Mouse (Mus musculus) heart, postnatal 0 days (tissue): ENCODE results near the gene Pask. TPM values are rescaled to one million over a fixed set of nuclear protein-coding genes. Genes with fewer than 3 reads are reported as not detected.

ENCODE experiments used
- ATAC-seq: fragments of 200-750 bp; cut with Nextera tagmentation; 2 replicates; pipeline ENCODE4 v1.8.0; 2017; ENCODE audit warnings: low read depth, moderate number of reproducible peaks, moderate library complexity; ENCODE audit not compliant: insufficient read depth
- DNase-seq: peaks from one replicate; pipeline ENCODE4 v3.0.0-alpha.2; 2016; ENCODE audit warnings: low spot score
- H3K27ac ChIP-seq: fragments of 300-500 bp; sonication (generic); 2 replicates; pipeline ENCODE4 v1.5.1; 2014; ENCODE audit warnings: low read depth, mild to moderate bottlenecking
- H3K27me3 ChIP-seq: fragments of 300-500 bp; sonication (generic); 2 replicates; pipeline ENCODE4 v1.6.1; 2014; ENCODE audit warnings: low read length, mixed read lengths; ENCODE audit not compliant: control insufficient read depth, insufficient read depth
- H3K36me3 ChIP-seq: fragments of 300-500 bp; sonication (generic); replicated peaks from 2 replicates; pipeline ENCODE4 v1.6.1; 2014; ENCODE audit warnings: low read length, mixed read lengths; ENCODE audit not compliant: control insufficient read depth, insufficient read depth
- H3K4me1 ChIP-seq: fragments of 300-500 bp; sonication (generic); 2 replicates; pipeline ENCODE4 v1.6.1; 2014; ENCODE audit warnings: antibody characterized with exemption; ENCODE audit not compliant: control insufficient read depth, insufficient read depth
- H3K4me2 ChIP-seq: fragments of 300-500 bp; sonication (generic); 2 replicates; pipeline ENCODE4 v1.6.1; 2014; ENCODE audit warnings: low read depth, mild to moderate bottlenecking, low read length, moderate library complexity
- H3K4me3 ChIP-seq: fragments of 300-500 bp; sonication (generic); 2 replicates; pipeline ENCODE4 v1.5.1; 2014; ENCODE audit warnings: low read depth, low read length
- H3K9ac ChIP-seq: fragments of 300-500 bp; sonication (generic); replicated peaks from 2 replicates; pipeline ENCODE4 v1.6.1; 2014; ENCODE audit warnings: low read depth, low read length, mixed read lengths
- H3K9me3 ChIP-seq: fragments of 300-500 bp; sonication (generic); replicated peaks from 2 replicates; pipeline ENCODE4 v1.6.1; 2016; ENCODE audit warnings: low read length; ENCODE audit not compliant: control insufficient read depth
- CTCF ChIP-seq: IDR thresholded peaks from 2 replicates; pipeline ENCODE4 v1.5.1; 2016; ENCODE audit warnings: antibody characterized with exemption, control low read depth, low read depth
- EP300 ChIP-seq: IDR thresholded peaks from 2 replicates; pipeline ENCODE4 v1.6.1; 2016; ENCODE audit warnings: antibody characterized with exemption, low read depth
- WGBS: fragments of 180-500 bp; shearing (Covaris S2); extraction: QIAGEN DNeasy Blood & Tissue Kit; methylation state at CpG from one replicate; pipeline ENCODE4 v1.1.7; 2014; 5-methylcytosine and 5-hydroxymethylcytosine counted together
- polyA plus RNA-seq: library from polyadenylated mRNA; unstranded; fragments of >200 nt; fragmentation: Nextera tagmentation; extraction: Ambion mirVana; gene quantifications from 2 replicates; pipeline ENCODE4 v1.2.1, GENCODE M21; 2015
- total RNA-seq: library from RNA; depleted of rRNA; stranded (reverse); fragments of >200 nt; gene quantifications from 2 replicates; pipeline ENCODE4 v1.2.3, GENCODE M21; 2014; ENCODE audit warnings: low replicate concordance

Pask gene
- total and polyA plus RNA-seq, 2 experiments from 2014 or later, result 1.9 to 5.7 TPM

- H3K36me3 ChIP-seq, result peaks cover 12% of the 10 kb centered on the region
- peaks cover 11% of the 10 kb centered on the region; the same call in 1 of the 2 replicates for H3K4me1 ChIP-seq
- peak overlapping the region; percentile 88 for H3K4me2 ChIP-seq
- WGBS, result under 1% methylated on average over 39 of the region's 39 CpGs
- H3K27ac ChIP-seq, result peak overlapping the region; percentile 71
- peak; percentile 96 for DNase-seq
- TF ChIP-seq EP300, result no peak
- TF ChIP-seq CTCF, result peak; percentile 37
- H3K27me3 ChIP-seq, result no peaks in the 10 kb centered on the region
- H3K9me3 ChIP-seq, result no peaks in the 10 kb centered on the region
- ATAC-seq, result peak; percentile 97
- H3K4me3 ChIP-seq, result peak overlapping the region; percentile 94
- peak overlapping the region; percentile 83 for H3K9ac ChIP-seq
Measured at GRCm38 (mm10) chr1:93343504-93344047, 294 bp upstream of the Pask start.

DNA sequence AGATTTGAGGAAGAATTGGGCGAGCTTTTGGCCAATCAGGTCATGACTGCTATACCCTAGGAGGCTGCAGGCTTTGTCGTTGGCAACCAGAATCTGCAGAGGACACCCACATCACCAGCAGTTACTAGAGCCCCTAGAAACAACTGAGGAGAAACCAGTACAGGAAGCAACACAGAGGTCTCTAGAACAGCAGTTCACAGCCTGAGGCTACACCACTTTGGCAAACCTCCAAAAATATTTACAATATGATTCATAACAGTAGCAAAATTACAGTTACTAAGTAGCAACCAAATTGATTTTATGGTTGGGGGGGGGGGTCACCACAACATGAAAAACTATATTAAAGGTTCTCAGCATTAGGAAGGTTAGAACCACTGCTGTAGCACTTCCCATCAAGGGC lies 8.7 kb downstream of the Pask start:
- WGBS, result 80% methylated on average over 2 of the region's 2 CpGs

GRCm38 (mm10) chr1:93326446-93326845 lies 16.8 kb downstream of the Pask start:
- WGBS, result 60% methylated on average over 3 of the region's 3 CpGs
- no peak for DNase-seq
- Histone ChIP-seq H3K4me3 (no peak overlapping the region), H3K4me1 (no peaks in the 10 kb centered on the region), H3K9ac (no peak overlapping the region), H3K27ac (no peak overlapping the region), H3K36me3 (peaks cover 52% of the 10 kb centered on the region), H3K27me3 (no peaks in the 10 kb centered on the region), H3K9me3 (no peaks in the 10 kb centered on the region), H3K4me2 (no peak overlapping the region)
- no peak for ATAC-seq
- TF ChIP-seq CTCF, result no peak
- TF ChIP-seq EP300, result no peak

More for the DNA sequence above, 8.7 kb downstream of the Pask start:
- Histone ChIP-seq H3K9ac (no peak overlapping the region), H3K4me2 (no peak overlapping the region), H3K36me3 (peaks cover 27% of the 10 kb centered on the region), H3K27me3 (no peaks in the 10 kb centered on the region), H3K4me1 (no peaks in the 10 kb centered on the region), H3K9me3 (no peaks in the 10 kb centered on the region), H3K4me3 (no peak overlapping the region), H3K27ac (no peak overlapping the region)
- ATAC-seq (no peak), DNase-seq (no peak)
- TF ChIP-seq CTCF (no peak), EP300 (no peak)

- no peaks in the 10 kb centered on the region for H3K9me3 ChIP-seq
Measured at GRCm38 (mm10) chr1:93323973-93324372, 19.3 kb downstream of the Pask start.

GRCm38 (mm10) chr1:93305581-93306337 lies 37.5 kb downstream of the Pask start, which contains the start of gene Mterf4:
TSS of gene Mterf4 (minus strand) at chr1:93305915.
- TF ChIP-seq CTCF (no peak), EP300 (no peak)
- no peaks in the 10 kb centered on the region for H3K9me3 ChIP-seq
- no peaks in the 10 kb centered on the region for H3K27me3 ChIP-seq
- ATAC-seq, result peak; percentile 93
- peak within 1 kb of the TSS; percentile 61 for H3K9ac ChIP-seq
- H3K4me2 ChIP-seq, result peak within 1 kb of the TSS; percentile 83
- DNase-seq, result peak; percentile 75
- H3K27ac ChIP-seq, result peak within 1 kb of the TSS; percentile 15; the same call in 1 of the 2 replicates
- WGBS, result 7% methylated on average over 36 of the region's 36 CpGs
- peaks cover 6% of the 10 kb centered on the region; the same call in 1 of the 2 replicates for H3K4me1 ChIP-seq
- peaks cover 32% of the 10 kb centered on the region for H3K36me3 ChIP-seq
- H3K4me3 ChIP-seq, result peak within 1 kb of the TSS; percentile 73

More at GRCm38 (mm10) chr1:93323973-93324372, 19.3 kb downstream of the Pask start:
- no peak overlapping the region for H3K4me3 ChIP-seq
- peaks cover 56% of the 10 kb centered on the region for H3K36me3 ChIP-seq
- no peak overlapping the region for H3K4me2 ChIP-seq
- no peak for TF ChIP-seq EP300
- TF ChIP-seq CTCF, result no peak
- WGBS, result 92% methylated on average over 6 of the region's 6 CpGs
- H3K27ac ChIP-seq, result no peak overlapping the region
- H3K4me1 ChIP-seq, result no peaks in the 10 kb centered on the region
- no peak overlapping the region for H3K9ac ChIP-seq
- ATAC-seq (no peak), DNase-seq (no peak)
- no peaks in the 10 kb centered on the region for H3K27me3 ChIP-seq
